Mouse (Mus musculus): ENCODE results near the gene Rbl1. TPM values are rescaled to one million over a fixed set of nuclear protein-coding genes. Genes with fewer than 3 reads are reported as not detected.

Rbl1 gene
- total and polyA plus RNA-seq, 2 experiments from 2014 or later = 6.0 to 18.5 TPM

- ATAC-seq (ENCODE audit: insufficient read depth, low read depth) (no peak), DNase-seq (ENCODE audit: low spot score) (no peak)
- Histone ChIP-seq H3K9ac (replicated peaks; ENCODE audit: low read depth, low read length) (no peak overlapping the region), H3K4me2 (ENCODE audit: low read depth, low read length) (no peak overlapping the region), H3K36me3 (replicated peaks; ENCODE audit: control insufficient read depth, insufficient read depth, low read length) (peaks cover 28% of the 10 kb centered on the region), H3K4me3 (ENCODE audit: low read depth, low read length) (no peak overlapping the region), H3K27me3 (ENCODE audit: control insufficient read depth, insufficient read depth, low read length) (no peaks in the 10 kb centered on the region), H3K27ac (ENCODE audit: low read depth) (no peak overlapping the region), H3K9me3 (replicated peaks; ENCODE audit: control insufficient read depth, low read length) (no peaks in the 10 kb centered on the region), H3K4me1 (ENCODE audit: control insufficient read depth, insufficient read depth) (no peaks in the 10 kb centered on the region)
- WGBS = 55% methylated on average over 4 of the region's 4 CpGs
- TF ChIP-seq CTCF (IDR thresholded peaks at IDR 0.05; ENCODE audit: low read depth) (peak; percentile 28), EP300 (IDR thresholded peaks at IDR 0.05; ENCODE audit: low read depth) (no peak)
Measured at GRCm38 (mm10) chr2:157128072-157128471, 76.3 kb downstream of the Rbl1 start.

GRCm38 (mm10) chr2:157127370-157127769 is 77.0 kb downstream of the Rbl1 start:
- no peaks in the 10 kb centered on the region for H3K27me3 ChIP-seq (ENCODE audit: control insufficient read depth, insufficient read depth, low read length)
- 79% methylated on average over 3 of the region's 3 CpGs for WGBS
- no peak overlapping the region for H3K27ac ChIP-seq (ENCODE audit: low read depth)
- peaks cover 29% of the 10 kb centered on the region for H3K36me3 ChIP-seq (replicated peaks; ENCODE audit: control insufficient read depth, insufficient read depth, low read length)
- no peak overlapping the region for H3K4me2 ChIP-seq (ENCODE audit: low read depth, low read length)
- H3K9me3 ChIP-seq (replicated peaks; ENCODE audit: control insufficient read depth, low read length) = no peaks in the 10 kb centered on the region
- ATAC-seq (ENCODE audit: insufficient read depth, low read depth) = no peak
- H3K9ac ChIP-seq (replicated peaks; ENCODE audit: low read depth, low read length) = no peak overlapping the region
- no peak overlapping the region for H3K4me3 ChIP-seq (ENCODE audit: low read depth, low read length)
- TF ChIP-seq CTCF (IDR thresholded peaks at IDR 0.05; ENCODE audit: low read depth) = no peak
- TF ChIP-seq EP300 (IDR thresholded peaks at IDR 0.05; ENCODE audit: low read depth) = no peak
- no peaks in the 10 kb centered on the region for H3K4me1 ChIP-seq (ENCODE audit: control insufficient read depth, insufficient read depth)
- DNase-seq (ENCODE audit: low spot score) = no peak

GRCm38 (mm10) chr2:157125246-157125645 is 79.1 kb downstream of the Rbl1 start:
- TF ChIP-seq EP300 (IDR thresholded peaks at IDR 0.05; ENCODE audit: low read depth) = no peak
- TF ChIP-seq CTCF (IDR thresholded peaks at IDR 0.05; ENCODE audit: low read depth) = no peak
- Histone ChIP-seq H3K36me3 (replicated peaks; ENCODE audit: control insufficient read depth, insufficient read depth, low read length) (peaks cover 41% of the 10 kb centered on the region), H3K4me2 (ENCODE audit: low read depth, low read length) (no peak overlapping the region), H3K4me3 (ENCODE audit: low read depth, low read length) (no peak overlapping the region), H3K27ac (ENCODE audit: low read depth) (no peak overlapping the region), H3K9ac (replicated peaks; ENCODE audit: low read depth, low read length) (no peak overlapping the region), H3K27me3 (ENCODE audit: control insufficient read depth, insufficient read depth, low read length) (no peaks in the 10 kb centered on the region), H3K9me3 (replicated peaks; ENCODE audit: control insufficient read depth, low read length) (no peaks in the 10 kb centered on the region), H3K4me1 (ENCODE audit: control insufficient read depth, insufficient read depth) (no peaks in the 10 kb centered on the region)
- no peak for DNase-seq (ENCODE audit: low spot score)
- no peak for ATAC-seq (ENCODE audit: insufficient read depth, low read depth)
- 52% methylated on average over 3 of the region's 3 CpGs for WGBS

- H3K36me3 ChIP-seq (replicated peaks; ENCODE audit: control insufficient read depth, insufficient read depth, low read length) = peaks cover 39% of the 10 kb centered on the region
- TF ChIP-seq EP300 (IDR thresholded peaks at IDR 0.05; ENCODE audit: low read depth) (no peak), CTCF (IDR thresholded peaks at IDR 0.05; ENCODE audit: low read depth) (no peak)
- 80% methylated on average over 8 of the region's 8 CpGs for WGBS
- H3K4me1 ChIP-seq (ENCODE audit: control insufficient read depth, insufficient read depth) = no peaks in the 10 kb centered on the region
- no peaks in the 10 kb centered on the region for H3K27me3 ChIP-seq (ENCODE audit: control insufficient read depth, insufficient read depth, low read length)
- DNase-seq (ENCODE audit: low spot score) (no peak), ATAC-seq (ENCODE audit: insufficient read depth, low read depth) (no peak)
- H3K4me2 ChIP-seq (ENCODE audit: low read depth, low read length) = no peak overlapping the region
- H3K9me3 ChIP-seq (replicated peaks; ENCODE audit: control insufficient read depth, low read length) = no peaks in the 10 kb centered on the region
- H3K4me3 ChIP-seq (ENCODE audit: low read depth, low read length) = no peak overlapping the region
- no peak overlapping the region for H3K9ac ChIP-seq (replicated peaks; ENCODE audit: low read depth, low read length)
- no peak overlapping the region for H3K27ac ChIP-seq (ENCODE audit: low read depth)
Measured at GRCm38 (mm10) chr2:157121766-157122165, 82.6 kb downstream of the Rbl1 start.

- DNase-seq (ENCODE audit: low spot score) (no peak), ATAC-seq (ENCODE audit: insufficient read depth, low read depth) (no peak)
- Histone ChIP-seq H3K27me3 (ENCODE audit: control insufficient read depth, insufficient read depth, low read length) (no peaks in the 10 kb centered on the region), H3K9ac (replicated peaks; ENCODE audit: low read depth, low read length) (no peak overlapping the region), H3K27ac (ENCODE audit: low read depth) (no peak overlapping the region), H3K4me2 (ENCODE audit: low read depth, low read length) (no peak overlapping the region), H3K9me3 (replicated peaks; ENCODE audit: control insufficient read depth, low read length) (no peaks in the 10 kb centered on the region), H3K4me3 (ENCODE audit: low read depth, low read length) (no peak overlapping the region), H3K4me1 (ENCODE audit: control insufficient read depth, insufficient read depth) (no peaks in the 10 kb centered on the region), H3K36me3 (replicated peaks; ENCODE audit: control insufficient read depth, insufficient read depth, low read length) (peaks cover 29% of the 10 kb centered on the region)
- WGBS = 63% methylated on average over 3 of the region's 3 CpGs
- no peak for TF ChIP-seq EP300 (IDR thresholded peaks at IDR 0.05; ENCODE audit: low read depth)
- TF ChIP-seq CTCF (IDR thresholded peaks at IDR 0.05; ENCODE audit: low read depth) = no peak
Measured at GRCm38 (mm10) chr2:157119075-157119474, 85.3 kb downstream of the Rbl1 start.

GRCm38 (mm10) chr2:157118556-157118955 is 85.8 kb downstream of the Rbl1 start:
- ATAC-seq (ENCODE audit: insufficient read depth, low read depth) = no peak
- H3K27ac ChIP-seq (ENCODE audit: low read depth) = no peak overlapping the region
- DNase-seq (ENCODE audit: low spot score) = no peak
- no peaks in the 10 kb centered on the region for H3K27me3 ChIP-seq (ENCODE audit: control insufficient read depth, insufficient read depth, low read length)
- H3K9ac ChIP-seq (replicated peaks; ENCODE audit: low read depth, low read length) = no peak overlapping the region
- WGBS = 70% methylated on average over 4 of the region's 4 CpGs
- no peaks in the 10 kb centered on the region for H3K9me3 ChIP-seq (replicated peaks; ENCODE audit: control insufficient read depth, low read length)
- no peak overlapping the region for H3K4me3 ChIP-seq (ENCODE audit: low read depth, low read length)
- TF ChIP-seq EP300 (IDR thresholded peaks at IDR 0.05; ENCODE audit: low read depth) (no peak), CTCF (IDR thresholded peaks at IDR 0.05; ENCODE audit: low read depth) (no peak)
- H3K36me3 ChIP-seq (replicated peaks; ENCODE audit: control insufficient read depth, insufficient read depth, low read length) = peaks cover 34% of the 10 kb centered on the region
- no peaks in the 10 kb centered on the region for H3K4me1 ChIP-seq (ENCODE audit: control insufficient read depth, insufficient read depth)
- H3K4me2 ChIP-seq (ENCODE audit: low read depth, low read length) = no peak overlapping the region

Data from heart, postnatal 0 days (tissue).